Comparison of ENCODE assay signal across 8 mouse cellular contexts in the genomic region with DNA sequence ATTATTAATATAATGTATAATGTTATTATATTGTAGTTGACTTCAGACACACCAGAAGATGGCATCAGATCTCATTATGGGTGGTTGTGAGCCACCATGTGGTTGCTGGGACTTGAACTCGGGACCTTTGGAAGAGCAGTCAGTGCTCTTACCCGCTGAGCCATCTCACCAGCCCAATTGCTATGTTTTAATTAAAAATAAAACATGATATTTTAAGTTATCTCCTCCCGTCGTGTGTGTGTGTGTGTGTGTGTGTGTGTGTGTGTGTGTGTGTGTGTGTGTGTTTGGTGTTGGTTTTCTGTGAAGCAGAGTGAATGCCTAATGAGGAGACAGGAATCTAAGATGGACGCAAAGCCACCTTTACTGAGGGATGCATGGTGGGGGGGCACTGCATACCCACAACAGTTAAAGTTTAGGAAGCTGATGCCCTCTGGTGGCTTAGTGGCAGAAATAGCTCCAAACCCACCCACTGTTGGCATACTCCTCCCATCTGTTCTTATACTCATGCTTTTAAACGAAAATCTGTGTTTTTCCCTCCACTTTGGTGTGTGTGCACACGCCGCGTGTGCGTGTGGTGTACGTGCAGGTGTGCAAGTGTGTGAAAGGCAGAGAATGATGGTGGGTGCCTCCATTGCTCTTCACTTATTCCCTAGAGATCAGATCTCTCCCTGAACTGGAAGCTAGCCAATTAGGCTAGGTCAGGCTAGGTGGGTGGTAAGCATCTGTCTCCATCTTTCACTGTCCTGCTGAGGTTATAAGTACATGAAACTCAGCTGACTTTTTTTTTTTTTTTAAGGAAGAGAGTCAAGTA. TPM values are rescaled to one million over a fixed set of nuclear protein-coding genes. Genes with fewer than 3 reads are reported as not detected.
DNase-seq lines count a peak whose midpoint lies in the region; ATAC-seq lines count a peak whose summit lies in the region.

No protein-coding gene starts in this region.

- no peak overlapping the region for H3K27ac ChIP-seq in hindbrain, embryonic 15.5 days (replicated peaks)

- no peak overlapping the region for H3K4me3 ChIP-seq in hindbrain, embryonic 15.5 days

- H3K9me3 ChIP-seq in hindbrain, embryonic 15.5 days = no peaks in the 10 kb centered on the region

- H3K27me3 ChIP-seq in hindbrain, embryonic 15.5 days = no peaks in the 10 kb centered on the region

- peak; percentile 88 for ATAC-seq in hindbrain, embryonic 15.5 days (ENCODE audit: low FRiP score, low read depth)

- H3K36me3 ChIP-seq in hindbrain, embryonic 15.5 days = no peaks in the 10 kb centered on the region

- DNase-seq in R1 (ENCODE audit: low read depth, low spot score) = peak; percentile 88
- DNase-seq in cerebellum, postnatal 10 days = peak; percentile 92 to 93
- DNase-seq in frontal cortex, postnatal 10 days (ENCODE audit: low spot score in 2 of 2) = peak; percentile 67 to 75
- DNase-seq in layer of hippocampus, postnatal 14 days (ENCODE audit: low spot score in 2 of 2) = peak; percentile 71 to 87
- peak; percentile 89 for DNase-seq in lung, postnatal 25 days (ENCODE audit: low spot score)
- peak; percentile 76 for DNase-seq in retina, postnatal 7 days (ENCODE audit: low read depth, low spot score)
- no peak for DNase-seq in c-Kit-positive CD71-positive TER-119-positive erythroid progenitor cells, embryonic 14.5 days (ENCODE audit: low spot score)

- 35% methylated on average over 11 of the region's 11 CpGs for WGBS in hindbrain, embryonic 15.5 days

- H3K4me2 ChIP-seq in hindbrain, embryonic 15.5 days = peak overlapping the region; percentile 23; the same call in 1 of the 2 replicates

- H3K9ac ChIP-seq in hindbrain, embryonic 15.5 days = no peak overlapping the region

- H3K4me1 ChIP-seq in hindbrain, embryonic 15.5 days (replicated peaks) = peaks cover 6% of the 10 kb centered on the region

RNA-seq across cellular contexts. Expression of gene Kdm6b, which starts 18.6 kb away (rescaled TPM):
- polyA plus RNA-seq in hindbrain, embryonic 15.5 days (2015; fragmentation: Nextera tagmentation; extraction: Ambion mirVana) = 33.7 and 34.9 TPM in 2 replicates
- 10 to 100 TPM; 41.7 to 42.8 TPM for total RNA-seq in layer of hippocampus, postnatal 14 days (2021)

RNA-seq across cellular contexts. Expression of gene Tmem88, which starts 34.0 kb away (rescaled TPM):
- 6.8 and 7.2 TPM in 2 replicates for polyA plus RNA-seq in hindbrain, embryonic 15.5 days (2015; fragmentation: Nextera tagmentation; extraction: Ambion mirVana)
- total RNA-seq in layer of hippocampus, postnatal 14 days (2021) = 1 to 10 TPM; 2.1 to 2.3 TPM

RNA-seq across cellular contexts. Expression of gene Cyb5d1, which starts 36.6 kb away (rescaled TPM):
- polyA plus RNA-seq in hindbrain, embryonic 15.5 days (2015; fragmentation: Nextera tagmentation; extraction: Ambion mirVana) = 30.6 and 33.5 TPM in 2 replicates
- total RNA-seq in layer of hippocampus, postnatal 14 days (2021) = 10 to 100 TPM; 36.0 to 39.7 TPM

RNA-seq across cellular contexts. Expression of gene Naa38, which starts 36.7 kb away (rescaled TPM):
- polyA plus RNA-seq in hindbrain, embryonic 15.5 days (2015; fragmentation: Nextera tagmentation; extraction: Ambion mirVana) = 109 and 121 TPM in 2 replicates
- total RNA-seq in layer of hippocampus, postnatal 14 days (2021) = 100 to 1,000 TPM in 1 of 2 experiments, 10 to 100 TPM in 1; 99.3 to 111 TPM
